Mouse (Mus musculus) C2C12 (cell line): Measurements from ENCODE around the gene Ugcg.

Experiments
- CTCF ChIP-seq: IDR thresholded peaks from one replicate; pipeline ENCODE4 v1.5.1; 2011; ENCODE audit not compliant: control insufficient read depth, insufficient read depth, insufficient read length
- MAX ChIP-seq: IDR thresholded peaks from one replicate; pipeline ENCODE4 v1.6.1; 2011; ENCODE audit warnings: mild to moderate bottlenecking, control low read depth
- MYOD1 ChIP-seq: IDR thresholded peaks from one replicate; pipeline ENCODE4 v1.6.1; 2011; ENCODE audit warnings: low read depth; ENCODE audit not compliant: control insufficient read depth, insufficient read length

DNA sequence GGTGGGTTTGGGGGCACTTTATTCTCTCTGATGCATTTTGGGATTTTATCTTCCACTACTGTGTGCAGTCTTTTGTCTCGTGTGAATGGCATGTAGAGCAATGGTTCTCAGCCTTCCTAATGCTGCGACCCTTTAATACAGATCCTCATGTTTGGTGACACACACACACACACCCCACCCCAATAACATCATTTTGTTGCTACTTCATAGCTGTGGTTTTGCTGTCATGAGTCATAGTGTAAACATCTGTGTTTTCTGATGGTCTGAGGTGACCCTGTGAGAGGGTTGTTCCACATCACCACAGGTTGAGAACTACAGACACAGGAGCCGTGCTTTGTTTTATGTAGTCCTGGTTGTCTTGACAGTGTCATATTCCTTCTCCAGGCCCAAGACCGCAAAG lies 15.6 kb downstream of the Ugcg start:
- TF ChIP-seq CTCF (no peak), MYOD1 (peak; percentile 45), MAX (peak; percentile 89)
